Mouse (Mus musculus) A20 (cell line): ENCODE measurements around the gene Ykt6.
A peak's percentile ranks its signal among the peaks of the same experiment; 100 is the strongest.

Source experiments
- DNase-seq: peaks from one replicate; pipeline ENCODE4 v3.0.0-alpha.2; 2011; ENCODE audit warnings: low read depth, low spot score

Gene Ykt6

GRCm38 (mm10) chr11:5948546-5949250 is 6.8 kb upstream of the Ykt6 start:
- no peak for DNase-seq

- peak; percentile 79 for DNase-seq
Measured at GRCm38 (mm10) chr11:5949586-5950352, 5.7 kb upstream of the Ykt6 start, which contains the start of gene Gck. Gene Gck, minus strand, starts transcription at chr11:5950081.

GRCm38 (mm10) chr11:5952501-5952900 is 3.0 kb upstream of the Ykt6 start:
- DNase-seq = no peak

- peak; percentile 55 for DNase-seq
Measured at GRCm38 (mm10) chr11:5953130-5953765, 2.2 kb upstream of the Ykt6 start.

GRCm38 (mm10) chr11:5954435-5954834 is 1.1 kb upstream of the Ykt6 start:
- DNase-seq = peak; percentile 28

GRCm38 (mm10) chr11:5954965-5955504 is 458 bp upstream of the Ykt6 start:
- peak; percentile 80 for DNase-seq

GRCm38 (mm10) chr11:5960051-5960450 is 4.6 kb downstream of the Ykt6 start:
- DNase-seq = no peak

- DNase-seq = no peak
Measured at GRCm38 (mm10) chr11:5965865-5966264, 10.4 kb downstream of the Ykt6 start.

GRCm38 (mm10) chr11:5966751-5967150 is 11.3 kb downstream of the Ykt6 start:
- no peak for DNase-seq

- no peak for DNase-seq
Measured at GRCm38 (mm10) chr11:5968223-5968622, 12.7 kb downstream of the Ykt6 start.

GRCm38 (mm10) chr11:5971202-5971601 is 15.7 kb downstream of the Ykt6 start:
- DNase-seq = no peak

GRCm38 (mm10) chr11:5973151-5973550 is 17.7 kb downstream of the Ykt6 start:
- no peak for DNase-seq

- DNase-seq = no peak
Measured at GRCm38 (mm10) chr11:5974053-5974452, 18.6 kb downstream of the Ykt6 start.

- DNase-seq = no peak
Measured at GRCm38 (mm10) chr11:5975068-5975467, 19.6 kb downstream of the Ykt6 start.

GRCm38 (mm10) chr11:5976106-5976505 is 20.6 kb downstream of the Ykt6 start:
- no peak for DNase-seq

- no peak for DNase-seq
Measured at GRCm38 (mm10) chr11:5979088-5979487, 23.6 kb downstream of the Ykt6 start.

- DNase-seq = no peak
Measured at GRCm38 (mm10) chr11:5980108-5980507, 24.6 kb downstream of the Ykt6 start.

GRCm38 (mm10) chr11:5980561-5980960 is 25.1 kb downstream of the Ykt6 start:
- DNase-seq = no peak

- DNase-seq = no peak
Measured at GRCm38 (mm10) chr11:5981323-5981722, 25.8 kb downstream of the Ykt6 start.

GRCm38 (mm10) chr11:5983629-5984028 is 28.1 kb downstream of the Ykt6 start:
- DNase-seq = no peak

- DNase-seq = no peak
Measured at GRCm38 (mm10) chr11:5988126-5988525, 32.6 kb downstream of the Ykt6 start.

- no peak for DNase-seq
Measured at GRCm38 (mm10) chr11:5989954-5990593, 34.6 kb downstream of the Ykt6 start.
